10 mouse cellular contexts compared by ENCODE assay signal in the genomic region with DNA sequence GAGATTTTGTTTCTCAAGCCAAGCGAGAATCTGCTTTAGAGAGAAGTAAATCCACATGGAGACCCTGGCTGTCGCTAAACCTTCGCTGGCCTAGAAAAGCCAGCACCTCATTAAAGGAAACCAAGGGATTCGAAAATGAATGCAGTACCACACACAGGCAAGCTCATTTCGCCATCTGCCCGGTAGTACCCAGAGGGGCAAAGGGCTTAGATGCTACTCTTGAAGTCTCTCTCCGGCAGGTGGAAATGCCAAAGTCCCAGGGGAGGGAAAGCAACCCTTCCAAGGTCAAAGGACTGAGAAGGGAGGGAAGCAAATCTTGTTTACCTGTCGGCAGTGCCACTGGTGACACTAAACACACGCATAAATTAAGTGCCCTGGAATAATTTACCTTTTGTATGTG. TPM values are rescaled to one million over a fixed set of nuclear protein-coding genes. Genes with fewer than 3 reads are reported as not detected.
A peak's percentile ranks its signal among the peaks of the same experiment; 100 is the strongest.
DNase-seq lines count a peak whose midpoint lies in the region; ATAC-seq and TF ChIP-seq lines count a peak whose summit lies in the region.
"Had no signal": no experiment of that assay in that cellular context is flagged by ENCODE, and none has a peak within 500 bp of the region (broad histone marks: within the 10 kb centered on the region; RNA-seq: fewer than 3 reads in every experiment).

No protein-coding gene starts in this region.

- no peak for ATAC-seq in embryonic facial prominence, embryonic 15.5 days (ENCODE audit: insufficient number of reproducible peaks, low FRiP score, low TSS enrichment, low read depth)
- no peak for ATAC-seq in neural tube, embryonic 15.5 days (ENCODE audit: low FRiP score)

- H3K4me1 ChIP-seq in embryonic facial prominence, embryonic 15.5 days, result peaks cover 12% of the 10 kb centered on the region
- H3K4me1 ChIP-seq in neural tube, embryonic 15.5 days, result peaks cover 36% of the 10 kb centered on the region
- no peaks in the 10 kb centered on the region for H3K4me1 ChIP-seq in thymus, adult 2 months (replicated peaks; ENCODE audit: control insufficient read depth, insufficient read depth, low read length)

- no peaks in the 10 kb centered on the region for H3K9me3 ChIP-seq in embryonic facial prominence, embryonic 15.5 days (replicated peaks)
- H3K9me3 ChIP-seq in neural tube, embryonic 15.5 days (replicated peaks), result no peaks in the 10 kb centered on the region

- H3K4me2 ChIP-seq in embryonic facial prominence, embryonic 15.5 days (replicated peaks), result no peak overlapping the region; the same call in 1 of the 2 replicates
- H3K4me2 ChIP-seq in neural tube, embryonic 15.5 days, result peak overlapping the region; percentile 78

- H3K36me3 ChIP-seq in embryonic facial prominence, embryonic 15.5 days, result no peaks in the 10 kb centered on the region
- H3K36me3 ChIP-seq in neural tube, embryonic 15.5 days, result no peaks in the 10 kb centered on the region
- H3K36me3 ChIP-seq in thymus, adult 2 months (ENCODE audit: control insufficient read depth, insufficient read depth, low read length), result no peaks in the 10 kb centered on the region

- no peaks in the 10 kb centered on the region for H3K27me3 ChIP-seq in embryonic facial prominence, embryonic 15.5 days
- 0 out of 2 replicates have a peak, but pooled peaks cover 3% of the 10 kb centered on the region for H3K27me3 ChIP-seq in neural tube, embryonic 15.5 days (replicated peaks)
- peaks cover 3% of the 10 kb centered on the region; the same call in 1 of the 2 replicates for H3K27me3 ChIP-seq in thymus, adult 2 months (ENCODE audit: control insufficient read depth, insufficient read depth, low read length)

- 46% methylated on average over 9 of the region's 9 CpGs for WGBS in embryonic facial prominence, embryonic 15.5 days
- 11% methylated on average over 9 of the region's 9 CpGs for WGBS in neural tube, embryonic 15.5 days
- WGBS in thymus, adult 2 months, result 89% methylated on average over 9 of the region's 9 CpGs

- intact Hi-C loops in left cerebral cortex, postnatal 4 days (cut with DNase I), result loop anchor here (5.0 kb wide), 1 partner anchor 635 kb away; no protein-coding TSS in a partner anchor

- peak overlapping the region; percentile 85; the same call in 1 of the 2 replicates for H3K4me3 ChIP-seq in embryonic facial prominence, embryonic 15.5 days (replicated peaks)
- peak overlapping the region; percentile 90 for H3K4me3 ChIP-seq in neural tube, embryonic 15.5 days (replicated peaks)
- H3K4me3 ChIP-seq in thymus, adult 2 months (ENCODE audit: control insufficient read depth, insufficient read depth, low read length), result no peak overlapping the region

- TF ChIP-seq POLR2A in thymus, adult 2 months (IDR thresholded peaks at IDR 0.05; ENCODE audit: control insufficient read depth, extremely low read depth, insufficient read depth, low read length, poor library complexity), result no peak

- no peak overlapping the region for H3K27ac ChIP-seq in embryonic facial prominence, embryonic 15.5 days (replicated peaks)
- no peak overlapping the region for H3K27ac ChIP-seq in neural tube, embryonic 15.5 days (replicated peaks)
- no peak overlapping the region for H3K27ac ChIP-seq in thymus, adult 2 months (ENCODE audit: control insufficient read depth, insufficient read depth, low read length)

- peak; percentile 50 for DNase-seq in left cerebral cortex, postnatal 4 days
- DNase-seq in left cerebral cortex, adult 9 months (ENCODE audit: low spot score in 2 of 2), result no peak
- DNase-seq in kidney, adult 9 months, result peak; percentile 84
- no peak for DNase-seq in urinary bladder, adult 18-20 months (ENCODE audit: low spot score in 2 of 2)
- no peak for DNase-seq in thymus, adult 2 months
- DNase-seq in lung, postnatal 14 days, result no peak
- DNase-seq: thymus, postnatal 36 days had no signal

- H3K9ac ChIP-seq in embryonic facial prominence, embryonic 15.5 days, result 0 out of 2 replicates have a peak overlapping the region, but pooled peaks have one; percentile 4
- H3K9ac ChIP-seq in neural tube, embryonic 15.5 days (replicated peaks), result peak overlapping the region; percentile 87

- no peak for TF ChIP-seq CTCF in thymus, adult 2 months (IDR thresholded peaks at IDR 0.05; ENCODE audit: borderline replicate concordance, control insufficient read depth, extremely low read depth, insufficient read depth, low read length, poor library complexity)

RNA-seq across cellular contexts. Expression of a gene that starts 2.1 kb away (rescaled TPM):
- 10 to 100 TPM; 50.4 to 59.0 TPM for total RNA-seq in left cerebral cortex, postnatal 4 days (2021)
- polyA plus RNA-seq in embryonic facial prominence, embryonic 15.5 days (2015; fragmentation: Nextera tagmentation; extraction: Ambion mirVana), result 6.0 and 6.2 TPM in 2 replicates
- polyA plus RNA-seq in neural tube, embryonic 15.5 days (2015; fragmentation: Nextera tagmentation; extraction: Ambion mirVana), result 17.5 and 21.4 TPM in 2 replicates
- 2.7 and 3.3 TPM in 2 replicates for polyA plus RNA-seq in thymus, adult 2 months (2012; rRNA removed)
- total RNA-seq: monocyte, adult 5-6 weeks had no signal

Comparison
In these comparisons a context has a peak if more than half of its experiments do, and no peak if none do; other contexts are left out.
1. DNase-seq: peak in left cerebral cortex, postnatal 4 days (single experiment) and kidney, adult 9 months (single experiment); none in left cerebral cortex, adult 9 months (0 of 2), urinary bladder, adult 18-20 months (0 of 2), thymus, adult 2 months (single experiment) and lung, postnatal 14 days (single experiment).